Mouse (Mus musculus): ENCODE measurements around the gene Cdh26.

Cdh26 gene

GRCm38 (mm10) chr2:178449386-178449785, 19.1 kb downstream of the Cdh26 start:
- no peak for DNase-seq

- DNase-seq, result no peak
These were observed 19.9 kb downstream of the Cdh26 start for GRCm38 (mm10) chr2:178450236-178450635.

GRCm38 (mm10) chr2:178450961-178451360, 20.6 kb downstream of the Cdh26 start:
- DNase-seq, result no peak

- no peak for DNase-seq
These were observed 24.6 kb downstream of the Cdh26 start for GRCm38 (mm10) chr2:178454664-178455516.

- DNase-seq, result no peak
These were observed 27.1 kb downstream of the Cdh26 start for GRCm38 (mm10) chr2:178457414-178457813.

- DNase-seq, result no peak
These were observed 30.0 kb downstream of the Cdh26 start for GRCm38 (mm10) chr2:178460353-178460752.

GRCm38 (mm10) chr2:178471546-178472480, 41.5 kb downstream of the Cdh26 start:
- DNase-seq, result no peak

- no peak for DNase-seq
These were observed 43.6 kb downstream of the Cdh26 start for GRCm38 (mm10) chr2:178473916-178474315.

- DNase-seq, result no peak
These were observed 46.9 kb downstream of the Cdh26 start for GRCm38 (mm10) chr2:178477228-178477627.

GRCm38 (mm10) chr2:178479011-178479410, 48.7 kb downstream of the Cdh26 start:
- DNase-seq, result no peak

- DNase-seq, result no peak
These were observed 50.6 kb downstream of the Cdh26 start for GRCm38 (mm10) chr2:178480932-178481331.

GRCm38 (mm10) chr2:178483462-178483861, 53.1 kb downstream of the Cdh26 start:
- no peak for DNase-seq

- no peak for DNase-seq
These were observed 57.9 kb downstream of the Cdh26 start for GRCm38 (mm10) chr2:178488276-178488675.

GRCm38 (mm10) chr2:178490245-178490920, 60.1 kb downstream of the Cdh26 start:
- no peak for DNase-seq

GRCm38 (mm10) chr2:178494066-178494465, 63.7 kb downstream of the Cdh26 start:
- DNase-seq, result no peak

- no peak for DNase-seq
These were observed 65.5 kb downstream of the Cdh26 start for GRCm38 (mm10) chr2:178495816-178496215.

GRCm38 (mm10) chr2:178497900-178498299, 67.6 kb downstream of the Cdh26 start:
- no peak for DNase-seq

GRCm38 (mm10) chr2:178498409-178498808, 68.1 kb downstream of the Cdh26 start:
- DNase-seq, result no peak

GRCm38 (mm10) chr2:178502469-178502868, 72.1 kb downstream of the Cdh26 start:
- no peak for DNase-seq

GRCm38 (mm10) chr2:178506056-178506455, 75.7 kb downstream of the Cdh26 start:
- no peak for DNase-seq

GRCm38 (mm10) chr2:178507379-178508014, 77.2 kb downstream of the Cdh26 start:
- peak; percentile 73 for DNase-seq

- no peak for DNase-seq
These were observed 77.9 kb downstream of the Cdh26 start for GRCm38 (mm10) chr2:178508279-178508678.

- no peak for DNase-seq
These were observed 82.7 kb downstream of the Cdh26 start for GRCm38 (mm10) chr2:178513043-178513442.

All from cerebellum, adult 8-10 months (tissue).